Mouse (Mus musculus) cerebellum, adult 2 months (tissue): Measurements from ENCODE around the gene Grb14. TPM values are rescaled to one million over a fixed set of nuclear protein-coding genes. Genes with fewer than 3 reads are reported as not detected.

Experiments
- DNase-seq, 2 experiments: peaks; one replicate each; pipeline ENCODE4 v3.0.0; 2021
- H3K27ac ChIP-seq: fragments of 200-500 bp; 2 replicates; pipeline ENCODE4 v1.5.1; 2012; ENCODE audit warnings: low read length, control low read depth, inconsistent platforms; ENCODE audit not compliant: insufficient read depth
- H3K27me3 ChIP-seq: fragments of 200-500 bp; 2 replicates; pipeline ENCODE4 v1.6.1; 2012; ENCODE audit warnings: inconsistent platforms, mild to moderate bottlenecking, low read length, moderate library complexity; ENCODE audit not compliant: control insufficient read depth, insufficient read depth
- H3K4me1 ChIP-seq: fragments of 200-500 bp; 2 replicates; pipeline ENCODE4 v1.6.1; 2011; ENCODE audit warnings: low read length; ENCODE audit not compliant: control insufficient read depth, insufficient read depth
- H3K4me3 ChIP-seq: fragments of 200-500 bp; replicated peaks from 2 replicates; pipeline ENCODE3; 2011; ENCODE audit warnings: mild to moderate bottlenecking, low read depth, low read length, control low read depth; ENCODE audit not compliant: insufficient read depth
- CTCF ChIP-seq: fragments of 200-500 bp; IDR thresholded peaks from 2 replicates; pipeline ENCODE4 v1.5.1; 2011; ENCODE audit warnings: low read depth, mild to moderate bottlenecking, control low read depth, low read length, moderate library complexity, borderline replicate concordance; ENCODE audit not compliant: insufficient read depth
- POLR2A ChIP-seq: fragments of 200-500 bp; IDR thresholded peaks from 2 replicates; pipeline ENCODE4 v1.6.1; 2011; ENCODE audit warnings: low read length, control low read depth, borderline replicate concordance; ENCODE audit not compliant: insufficient read depth
- WGBS: fragments of 180-500 bp; shearing (Covaris S2); methylation state at CpG from one replicate; pipeline ENCODE4 v1.1.7; 2018; 5-methylcytosine and 5-hydroxymethylcytosine counted together
- polyA plus RNA-seq: library from polyadenylated mRNA; depleted of rRNA; stranded (reverse); fragments of >200 nt; gene quantifications from 2 replicates; pipeline ENCODE4 v1.2.3, GENCODE M21; 2012; rRNA removed

Gene Grb14
- polyA plus RNA-seq, 1 experiment, result 34.6 TPM

DNA sequence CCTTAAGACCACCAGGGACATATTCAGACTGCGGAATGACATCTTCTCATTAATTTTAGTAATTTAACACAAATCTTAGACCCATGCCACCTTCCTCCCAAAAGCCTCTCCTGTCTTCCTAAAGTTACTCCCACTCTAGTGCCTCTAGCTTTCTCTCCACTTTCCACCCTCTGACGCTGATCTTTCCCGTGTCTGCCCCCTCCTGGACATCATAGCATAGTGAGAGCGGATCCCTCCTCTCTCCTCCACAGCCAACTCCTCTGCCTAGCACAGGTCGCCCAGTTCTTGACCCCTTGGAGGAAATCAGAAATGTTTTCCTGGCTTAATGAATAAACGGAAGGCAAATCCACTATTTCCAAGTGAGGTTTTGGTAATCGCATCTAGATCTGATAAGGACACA is 131.6 kb downstream of the Grb14 start:
- H3K4me1 ChIP-seq, result no peaks in the 10 kb centered on the region
- WGBS, result 63% methylated on average over 7 of the region's 7 CpGs
- TF ChIP-seq POLR2A, result no peak
- TF ChIP-seq CTCF, result no peak
- no peak overlapping the region for H3K27ac ChIP-seq
- no peak for DNase-seq
- H3K27me3 ChIP-seq, result no peaks in the 10 kb centered on the region
- H3K4me3 ChIP-seq, result no peak overlapping the region

DNA sequence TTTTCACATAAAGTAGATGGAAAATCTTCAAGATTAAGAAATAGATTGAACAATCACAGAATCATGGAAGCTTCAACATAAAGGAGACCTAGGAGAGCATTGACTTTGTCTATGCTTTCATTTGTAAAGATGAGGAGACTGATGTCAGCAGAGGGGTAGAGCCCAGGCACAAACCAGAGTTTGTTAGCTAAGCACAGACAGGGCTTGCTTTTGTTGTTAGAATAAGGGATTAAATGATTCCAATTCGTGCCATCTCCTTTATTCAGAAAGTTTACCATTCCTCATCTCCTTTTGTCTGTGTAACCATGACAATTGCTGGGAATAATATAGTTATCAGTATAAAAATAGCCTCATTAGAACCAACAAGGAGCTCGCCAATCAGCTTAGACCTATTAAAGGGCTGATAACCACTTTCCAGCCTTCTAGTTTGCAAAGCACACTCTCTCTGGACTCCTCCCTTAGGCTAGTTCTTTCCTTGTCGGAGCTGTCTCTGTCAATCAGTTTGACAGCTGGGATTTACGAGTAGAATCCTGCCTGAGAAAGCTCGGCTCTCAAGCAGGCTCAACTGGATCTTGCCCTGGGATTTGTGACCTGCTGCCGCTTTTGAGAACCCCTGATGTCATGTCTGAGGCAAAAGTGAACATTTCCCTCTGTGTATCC is 137.6 kb downstream of the Grb14 start:
- H3K27me3 ChIP-seq, result no peaks in the 10 kb centered on the region
- H3K27ac ChIP-seq, result 0 out of 2 replicates have a peak overlapping the region, but pooled peaks have one; percentile 20
- H3K4me1 ChIP-seq, result no peaks in the 10 kb centered on the region
- TF ChIP-seq POLR2A (no peak), CTCF (no peak)
- 39% methylated on average over 6 of the region's 6 CpGs for WGBS
- H3K4me3 ChIP-seq, result no peak overlapping the region
- DNase-seq, result no peak

DNA sequence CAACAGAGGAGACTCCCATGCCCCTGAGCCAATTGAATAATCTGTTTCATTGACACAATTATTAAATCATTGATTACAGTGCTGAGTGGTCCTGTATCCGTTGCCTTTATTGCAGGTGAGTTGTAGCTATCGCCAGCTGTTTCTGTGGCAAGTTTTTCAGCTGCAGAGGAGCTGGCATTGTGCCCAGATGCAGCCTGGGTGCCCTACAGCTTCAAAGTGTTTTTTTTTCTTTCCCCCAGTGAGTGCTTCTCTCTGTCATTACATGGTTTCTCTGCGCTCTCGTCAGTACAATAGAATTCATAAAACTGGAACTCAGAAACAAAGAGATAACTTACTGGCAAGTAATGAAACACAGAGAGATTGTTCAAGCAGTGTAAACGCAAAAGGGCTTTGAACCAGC is 139.1 kb downstream of the Grb14 start:
- 12% methylated on average over 5 of the region's 5 CpGs for WGBS
- DNase-seq, result peak in 1 of 2 experiments; percentile 4
- no peaks in the 10 kb centered on the region for H3K4me1 ChIP-seq
- no peak overlapping the region for H3K4me3 ChIP-seq
- no peaks in the 10 kb centered on the region for H3K27me3 ChIP-seq
- TF ChIP-seq POLR2A, result no peak
- no peak for TF ChIP-seq CTCF
- no peak overlapping the region; the same call in 1 of the 2 replicates for H3K27ac ChIP-seq

DNA sequence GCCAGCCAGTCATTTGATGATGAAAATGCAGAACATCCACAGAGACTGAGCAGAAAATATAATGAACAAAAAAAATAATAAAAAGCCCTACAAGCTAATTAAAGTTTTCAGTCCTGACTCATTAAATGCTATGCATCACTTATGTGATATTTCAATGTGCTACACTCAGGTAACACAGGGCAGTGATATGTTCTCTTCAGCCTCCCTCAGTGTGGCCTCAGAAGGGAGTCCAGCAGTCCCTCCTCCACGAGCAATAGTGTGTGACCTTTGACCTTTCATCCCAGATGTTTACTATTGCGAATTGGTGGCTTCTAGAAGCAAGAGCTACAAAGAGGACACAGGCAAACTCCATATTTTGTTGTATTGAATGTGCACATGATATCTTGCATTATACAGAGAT is 146.5 kb downstream of the Grb14 start:
- WGBS, result 38% methylated on average over 2 of the region's 2 CpGs
- TF ChIP-seq POLR2A, result no peak
- TF ChIP-seq CTCF, result no peak
- H3K27ac ChIP-seq, result no peak overlapping the region
- no peaks in the 10 kb centered on the region for H3K27me3 ChIP-seq
- no peaks in the 10 kb centered on the region for H3K4me1 ChIP-seq
- H3K4me3 ChIP-seq, result no peak overlapping the region
- no peak for DNase-seq

Other genes with a start within 250 kb of the Grb14 start
- 10.7 and 11.0 TPM in 2 replicates for gene Cobll1, start 214.4 kb upstream of the Grb14 start, polyA plus RNA-seq